Mouse (Mus musculus) left cerebral cortex, adult 2 months (tissue): ENCODE data around the gene Parp14. TPM values are rescaled to one million over a fixed set of nuclear protein-coding genes. Genes with fewer than 3 reads are reported as not detected.

Experiments
- DNase-seq, 2 experiments: peaks; one replicate each; pipeline ENCODE4 v3.0.0; 2021 to 2022; ENCODE audit warnings: low spot score in 2 of 2, mixed read lengths in 1 of 2; ENCODE audit errors: extremely low spot score in 1 of 2
- H3K27ac ChIP-seq: fragments of 200-600 bp; 2 replicates; pipeline ENCODE4 v1.8.1; 2022
- H3K4me3 ChIP-seq: fragments of 200-600 bp; 2 replicates; pipeline ENCODE4 v1.8.1; 2022
- CTCF ChIP-seq: fragments of 200-600 bp; IDR thresholded peaks from 2 replicates; pipeline ENCODE4 v1.8.1; 2022; ENCODE audit warnings: antibody characterized with exemption, mild to moderate bottlenecking, moderate library complexity
- intact Hi-C: fragments of 180-260 bp; cut with DNase I; formaldehyde crosslinking; loops from one replicate; pipeline ENCODE4 v1.15.1; 2025
- long read RNA-seq, 2 experiments: library from polyadenylated mRNA; stranded (forward); transcript quantifications; one replicate each; pipeline ENCODE4 v2.0.0; 2021; ENCODE audit warnings: borderline mapping rate in 2 of 2
- total RNA-seq, 2 experiments: library from RNA; stranded (reverse); gene quantifications; 2 replicates each; pipeline ENCODE4 v1.2.3; 2021

The Parp14 gene
- 1 to 10 TPM; 1.1 to 1.4 TPM for total RNA-seq
- long read RNA-seq, experiment 1, partial matches to known transcripts, result 1 of 2 reads
- long read RNA-seq, experiment 1, other reads (novel, unspliced or antisense), result 1 of 2 reads
- long read RNA-seq, experiment 2, partial matches to known transcripts, result 0 of 2 reads
- long read RNA-seq, experiment 2, other reads (novel, unspliced or antisense), result 2 of 2 reads

DNA sequence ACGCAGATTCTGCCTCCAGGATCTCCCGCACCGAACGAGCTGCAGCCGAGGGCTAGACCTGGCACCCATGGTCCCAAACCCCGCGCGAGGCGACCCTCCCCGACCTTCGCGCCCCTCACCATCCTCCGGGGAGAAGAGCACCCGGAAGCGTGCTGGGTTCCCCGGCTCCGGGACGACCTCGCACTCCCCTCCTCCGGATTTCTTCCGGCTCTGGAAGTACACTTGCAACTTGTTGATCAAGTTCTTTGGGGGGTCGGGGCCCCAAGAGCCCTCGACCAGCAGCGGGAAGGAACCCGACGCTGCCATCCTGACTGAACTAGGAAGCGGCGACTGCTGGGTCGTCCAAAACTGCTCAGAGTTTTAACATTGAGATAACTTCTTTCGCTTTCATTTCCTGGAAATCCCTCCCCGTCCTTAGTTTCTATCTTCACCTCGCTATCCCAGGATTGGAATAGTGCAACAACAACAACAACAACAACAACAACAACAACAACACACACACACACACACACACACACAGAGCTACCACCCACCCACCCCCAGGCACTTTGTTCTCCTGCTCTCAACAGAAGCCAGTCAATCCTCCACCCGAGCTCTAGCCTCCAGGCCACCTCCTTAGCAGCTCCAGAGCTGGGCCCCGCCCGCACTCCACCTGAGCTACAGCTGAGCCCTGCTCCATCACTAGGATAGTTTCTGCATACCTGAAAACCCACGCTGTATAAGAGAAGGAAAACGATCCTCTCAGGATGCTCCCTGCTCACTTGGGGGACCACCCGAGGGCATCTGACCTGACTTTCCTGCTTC lies at the start of gene Parp14:
Gene Parp14 (minus strand): TSS at position 497 of the 804 bp plus-strand sequence.
- Histone ChIP-seq H3K27ac (peak within 1 kb of the TSS; percentile 74; the same call in 1 of the 2 replicates), H3K4me3 (peak within 1 kb of the TSS; percentile 72)
- DNase-seq, result no peak
- no peak for TF ChIP-seq CTCF
- intact Hi-C loops, result no loop called here

- DNase-seq, result no peak
- Histone ChIP-seq H3K4me3 (no peak overlapping the region), H3K27ac (no peak overlapping the region)
- intact Hi-C loops, result no loop called here
- TF ChIP-seq CTCF, result no peak
Observed at GRCm38 (mm10) chr16:35918721-35919543, 47.6 kb upstream of the Parp14 start.

DNA sequence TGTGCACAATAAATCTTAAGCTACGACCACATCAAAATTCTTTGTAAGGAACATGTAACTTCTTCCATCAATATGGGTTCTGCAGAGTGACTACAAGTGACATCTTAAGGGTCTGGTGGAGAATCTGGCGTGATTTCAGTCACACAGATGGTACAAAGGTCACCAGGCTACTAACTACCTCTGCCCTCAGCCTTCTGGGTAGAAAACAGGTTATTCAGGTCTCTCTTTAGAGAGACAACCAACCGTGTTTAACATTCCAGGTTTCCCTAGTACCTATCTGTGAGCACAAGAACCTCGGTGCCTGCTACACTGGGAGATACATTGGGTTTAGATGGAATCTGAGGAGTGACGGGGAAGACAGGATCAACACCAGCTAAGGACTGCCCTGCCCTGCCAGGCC lies 43.0 kb upstream of the Parp14 start:
- Histone ChIP-seq H3K27ac (no peak overlapping the region), H3K4me3 (no peak overlapping the region)
- DNase-seq, result no peak
- intact Hi-C loops, result no loop called here
- no peak for TF ChIP-seq CTCF

DNA sequence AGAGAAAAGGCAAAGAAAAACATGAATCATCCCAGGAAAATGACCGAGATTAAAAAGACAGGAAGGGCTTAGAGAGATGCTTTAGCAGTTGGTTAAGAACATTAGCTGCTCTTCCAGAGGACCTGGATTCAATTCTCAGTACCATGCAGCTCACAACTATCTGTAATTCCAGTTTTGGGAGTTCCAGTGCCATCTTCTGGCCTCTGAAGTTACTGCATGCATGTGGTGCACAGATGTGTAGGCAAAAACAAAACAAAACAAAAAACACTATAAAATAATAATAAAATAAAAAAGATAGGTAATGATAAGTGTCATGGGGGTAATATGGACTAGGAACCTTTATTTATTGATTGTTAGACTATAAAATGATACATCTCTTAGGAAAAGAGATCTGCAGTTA lies 42.2 kb upstream of the Parp14 start:
- Histone ChIP-seq H3K4me3 (no peak overlapping the region), H3K27ac (no peak overlapping the region)
- DNase-seq, result no peak
- intact Hi-C loops, result no loop called here
- peak; percentile 33 for TF ChIP-seq CTCF

- H3K27ac ChIP-seq, result no peak overlapping the region
- intact Hi-C loops, result no loop called here
- DNase-seq, result no peak
- H3K4me3 ChIP-seq, result no peak overlapping the region
- no peak for TF ChIP-seq CTCF
Observed at GRCm38 (mm10) chr16:35911449-35911848, 40.1 kb upstream of the Parp14 start.

DNA sequence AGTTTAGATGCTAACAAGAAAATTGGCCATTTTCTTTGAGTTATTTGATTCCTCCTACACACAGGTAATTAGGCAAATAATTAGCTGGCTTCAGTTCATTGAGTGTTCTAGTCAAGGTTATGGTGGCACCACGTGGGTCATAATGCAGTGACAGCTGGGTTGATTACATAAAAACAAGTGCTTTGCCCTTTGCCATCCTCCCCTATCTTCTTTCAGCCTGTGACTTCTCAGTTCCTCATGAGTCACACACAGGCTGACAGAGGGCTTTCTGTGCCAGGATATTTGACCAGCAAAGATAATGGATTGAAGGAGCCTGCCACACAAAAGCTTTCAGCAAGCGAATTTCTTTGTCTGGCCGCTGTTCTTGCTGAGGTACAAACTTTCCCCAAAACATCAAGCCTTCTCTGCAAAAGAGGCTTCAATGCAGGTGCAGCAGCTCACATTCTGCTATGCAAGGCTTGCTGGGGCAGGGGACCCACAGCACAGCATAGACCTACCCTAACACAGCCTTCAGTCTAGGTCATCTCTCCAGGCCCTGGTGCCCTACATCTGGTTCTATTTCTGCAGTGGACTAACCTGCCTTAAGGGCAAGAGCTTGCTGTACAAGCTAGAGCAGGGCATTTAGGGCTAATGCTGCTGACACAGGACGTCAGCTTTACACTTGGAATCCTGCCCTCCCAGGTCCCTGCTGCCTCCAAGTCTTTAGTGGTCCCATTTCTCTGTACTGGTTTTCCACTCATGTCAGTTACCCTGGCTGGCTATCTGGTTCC lies 36.3 kb upstream of the Parp14 start:
- DNase-seq, result no peak
- Histone ChIP-seq H3K4me3 (no peak overlapping the region), H3K27ac (no peak overlapping the region)
- intact Hi-C loops, result no loop called here
- TF ChIP-seq CTCF, result no peak

DNA sequence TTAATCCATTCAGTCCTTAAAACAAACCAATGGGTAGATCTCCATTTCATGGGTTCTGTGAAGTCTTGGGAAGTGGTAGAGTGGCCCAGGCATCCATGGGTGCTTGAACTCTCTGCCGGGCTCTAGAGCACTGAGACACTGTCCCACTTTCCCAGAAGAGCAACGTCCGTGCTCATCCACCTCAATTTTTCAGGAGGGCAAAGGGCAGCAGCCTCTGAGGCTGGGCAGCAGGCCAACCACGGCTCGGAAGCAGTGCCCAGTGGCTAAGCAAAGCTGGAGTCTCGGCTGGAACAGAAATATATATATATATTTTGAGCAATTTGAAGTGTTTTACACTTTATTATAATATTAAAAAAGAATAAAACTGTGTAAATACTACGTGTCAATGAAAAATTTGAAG lies 35.5 kb upstream of the Parp14 start:
- Histone ChIP-seq H3K4me3 (no peak overlapping the region), H3K27ac (no peak overlapping the region)
- no peak for DNase-seq
- intact Hi-C loops, result no loop called here
- no peak for TF ChIP-seq CTCF

GRCm38 (mm10) chr16:35905819-35906485 lies 34.6 kb upstream of the Parp14 start:
- H3K4me3 ChIP-seq, result no peak overlapping the region
- no peak for TF ChIP-seq CTCF
- intact Hi-C loops, result no loop called here
- no peak for DNase-seq
- H3K27ac ChIP-seq, result no peak overlapping the region

GRCm38 (mm10) chr16:35905355-35905754 lies 34.0 kb upstream of the Parp14 start:
- no peak overlapping the region for H3K27ac ChIP-seq
- no peak for DNase-seq
- no peak overlapping the region for H3K4me3 ChIP-seq
- intact Hi-C loops, result no loop called here
- TF ChIP-seq CTCF, result no peak

DNA sequence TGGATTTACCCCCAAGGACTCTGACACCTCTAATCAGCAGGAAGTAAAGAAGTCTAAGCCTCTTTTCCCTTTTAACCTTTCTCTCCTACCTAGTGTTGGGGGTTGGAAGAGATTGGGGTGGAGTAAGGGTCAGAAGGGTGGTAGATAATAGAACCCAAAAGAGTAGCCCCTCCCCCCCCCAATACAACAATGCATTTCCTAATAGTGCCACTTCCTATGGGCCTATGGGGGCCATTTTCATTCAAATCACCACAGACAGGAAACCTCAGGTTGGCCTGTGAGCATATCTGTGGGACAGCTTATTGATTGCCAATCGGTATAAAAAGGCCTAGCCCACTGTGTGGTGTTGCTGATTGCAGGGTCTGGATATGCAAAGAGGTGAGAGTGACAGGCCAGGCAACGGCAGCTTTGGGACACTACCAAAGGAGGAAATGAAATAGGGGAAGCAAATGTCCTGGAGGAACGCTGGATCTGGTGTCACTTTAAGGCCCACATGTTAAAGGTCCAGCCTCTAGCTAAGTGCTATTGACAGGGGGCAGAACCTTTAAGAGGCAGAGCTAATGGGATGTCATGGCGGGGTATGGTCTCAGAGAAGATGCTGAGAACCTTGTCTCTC lies 32.9 kb upstream of the Parp14 start:
- intact Hi-C loops, result no loop called here
- TF ChIP-seq CTCF, result no peak
- no peak for DNase-seq
- Histone ChIP-seq H3K27ac (no peak overlapping the region), H3K4me3 (no peak overlapping the region)
